Mouse (Mus musculus) CH12.LX (cell line): Measurements from ENCODE around the gene Prkab1.

Experiments
- BHLHE40 ChIP-seq: IDR thresholded peaks from 2 replicates; pipeline ENCODE4 v1.6.1; 2011; ENCODE audit warnings: mild to moderate bottlenecking, low read depth, low read length, improper control_type of control experiment
- CHD2 ChIP-seq: IDR thresholded peaks from 2 replicates; pipeline ENCODE4 v1.6.1; 2011; ENCODE audit warnings: low read length, improper control_type of control experiment
- CTCF ChIP-seq, 2 experiments: IDR thresholded peaks in 1 of 2; conservative IDR thresholded peaks in 1 of 2; 2 replicates each; pipeline ENCODE4 v1.5.1; 2011 to 2012; ENCODE audit warnings: low read depth in 2 of 2, low read length in 2 of 2, improper control_type of control experiment in 1 of 2, inconsistent platforms in 1 of 2, mild to moderate bottlenecking in 1 of 2, moderate library complexity in 1 of 2
- EP300 ChIP-seq: IDR thresholded peaks from 2 replicates; pipeline ENCODE4 v1.6.1; 2011; ENCODE audit warnings: low read length, improper control_type of control experiment
- MAFK ChIP-seq: IDR thresholded peaks from 2 replicates; pipeline ENCODE4 v1.6.1; 2011; ENCODE audit warnings: low read length, improper control_type of control experiment; ENCODE audit not compliant: insufficient replicate concordance
- MYC ChIP-seq: IDR thresholded peaks from 2 replicates; pipeline ENCODE4 v1.6.1; 2011; ENCODE audit warnings: low read depth, mild to moderate bottlenecking, improper control_type of control experiment, low read length
- POLR2A ChIP-seq: IDR thresholded peaks from 2 replicates; pipeline ENCODE4 v1.6.1; 2011; ENCODE audit warnings: low read depth, mild to moderate bottlenecking, improper control_type of control experiment, low read length
- SIN3A ChIP-seq: IDR thresholded peaks from 2 replicates; pipeline ENCODE4 v1.6.1; 2012; ENCODE audit warnings: low read length, improper control_type of control experiment, inconsistent platforms
- SMC3 ChIP-seq: IDR thresholded peaks from 2 replicates; pipeline ENCODE4 v1.6.1; 2011; ENCODE audit warnings: low read depth, low read length, improper control_type of control experiment
- USF2 ChIP-seq: conservative IDR thresholded peaks from 2 replicates; pipeline ENCODE4 v1.6.1; 2011; ENCODE audit warnings: low read depth, low read length, improper control_type of control experiment
- ZC3H11A ChIP-seq: IDR thresholded peaks from 2 replicates; pipeline ENCODE4 v1.6.1; 2012; ENCODE audit warnings: low read depth, mild to moderate bottlenecking, inconsistent platforms, low read length, improper control_type of control experiment
- ZKSCAN1 ChIP-seq: IDR thresholded peaks from 2 replicates; pipeline ENCODE4 v1.6.1; 2012; ENCODE audit warnings: low read depth, inconsistent platforms, low read length, improper control_type of control experiment, borderline replicate concordance

DNA sequence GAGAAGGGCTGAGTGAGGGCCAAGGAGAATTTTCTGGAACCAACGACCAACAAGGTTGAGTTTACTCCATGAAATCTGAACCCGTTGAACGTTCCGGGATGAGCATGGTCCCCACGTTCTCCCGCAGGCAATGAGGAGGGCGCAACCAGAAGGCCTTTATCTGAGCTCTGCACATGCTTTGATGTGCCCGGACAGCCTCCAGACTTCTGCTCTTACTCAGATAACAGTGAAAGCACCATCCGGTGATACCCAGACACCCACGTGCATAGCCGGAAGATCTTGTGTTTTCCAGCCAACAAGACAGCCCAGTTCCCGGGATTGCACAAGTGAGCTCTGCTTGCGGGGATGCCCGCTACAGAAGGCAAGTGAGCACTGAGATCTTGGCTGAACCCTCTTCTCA is 2.3 kb upstream of the Prkab1 start:
- TF ChIP-seq SIN3A = no peak
- no peak for TF ChIP-seq CTCF (conservative IDR thresholded peaks at IDR 0.05 in 1 of 2, IDR thresholded peaks at IDR 0.05 in 1 of 2; ENCODE audit: low read depth in 2 of 2, low read length in 2 of 2)
- no peak for TF ChIP-seq BHLHE40
- no peak for TF ChIP-seq POLR2A
- no peak for TF ChIP-seq EP300
- no peak for TF ChIP-seq CHD2
- no peak for TF ChIP-seq MYC
- TF ChIP-seq ZC3H11A = no peak
- TF ChIP-seq USF2 = no peak
- no peak for TF ChIP-seq SMC3
- no peak for TF ChIP-seq ZKSCAN1
- no peak for TF ChIP-seq MAFK
